Mouse (Mus musculus) brain, embryonic 18.5 days (tissue): ENCODE results near the gene Blmh.
A peak's percentile ranks its signal among the peaks of the same experiment; 100 is the strongest.

ENCODE experiments used
- DNase-seq: peaks from one replicate; pipeline ENCODE4 v3.0.0-alpha.2; 2012; ENCODE audit warnings: low read depth, low spot score

Blmh gene

DNA sequence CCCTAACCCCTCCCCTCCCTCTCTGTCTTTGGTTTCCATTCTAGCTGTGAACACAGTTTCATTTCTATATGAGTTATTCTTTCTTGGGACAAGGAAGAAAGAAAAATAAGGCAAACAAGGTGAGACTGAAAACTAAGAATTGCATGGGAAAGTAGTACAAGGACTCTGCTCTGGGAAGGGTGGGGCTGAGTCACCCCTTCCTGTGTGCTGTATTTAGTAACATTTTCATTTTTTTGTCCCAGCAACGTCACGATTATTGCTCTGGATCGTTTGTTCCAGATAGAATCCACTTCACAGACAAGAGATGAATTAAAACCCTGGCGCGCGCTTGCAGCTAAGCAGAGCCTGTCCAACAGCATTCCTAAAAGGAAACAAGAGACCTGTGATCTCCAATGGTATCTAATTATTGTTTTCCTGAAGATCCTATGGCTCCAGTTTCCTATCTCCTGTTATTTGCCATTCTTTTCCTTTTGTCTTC is at the start of gene Blmh:
TSS of gene Blmh (plus strand) at position 51 of the 478 bp plus-strand sequence.
- no peak for DNase-seq

DNA sequence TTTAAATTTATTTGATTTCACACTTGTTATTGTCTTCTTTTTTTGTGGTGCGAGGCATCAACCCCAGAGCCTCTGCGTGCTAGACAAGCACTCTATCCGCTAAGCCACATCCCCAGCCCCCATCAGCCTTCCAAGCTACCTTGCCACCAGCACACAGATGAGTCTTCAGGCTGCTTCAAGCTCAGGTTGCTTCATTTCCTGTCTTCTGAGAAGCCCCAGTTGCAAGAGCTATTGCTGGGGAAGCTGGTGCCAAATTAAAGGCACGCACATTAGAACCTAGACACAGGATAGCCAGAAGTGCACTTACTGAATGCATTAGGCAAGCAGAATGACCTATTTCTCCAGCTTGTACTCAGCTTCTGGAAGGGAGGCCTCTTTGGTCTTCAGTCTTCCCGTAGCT is 44.8 kb upstream of the Blmh start:
- no peak for DNase-seq

DNA sequence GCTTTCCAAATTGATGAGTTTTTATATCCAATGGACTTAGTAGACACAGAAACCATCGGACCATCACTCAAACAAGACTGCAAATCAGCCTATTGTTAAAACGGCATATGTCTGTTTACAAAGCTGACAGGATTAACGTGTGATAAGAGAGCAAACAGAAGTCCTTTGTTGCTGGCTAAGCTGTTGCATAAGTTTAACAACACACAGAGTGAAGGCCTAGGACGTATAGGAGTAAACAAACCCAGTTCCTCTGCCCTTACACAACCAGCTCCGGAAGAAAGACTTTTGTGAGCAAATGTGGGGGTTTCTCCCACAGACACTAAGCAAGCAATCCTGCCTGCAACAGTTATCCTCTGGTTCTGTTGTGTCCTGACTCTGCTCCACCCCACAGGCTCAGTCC is 40.2 kb upstream of the Blmh start:
- no peak for DNase-seq

DNA sequence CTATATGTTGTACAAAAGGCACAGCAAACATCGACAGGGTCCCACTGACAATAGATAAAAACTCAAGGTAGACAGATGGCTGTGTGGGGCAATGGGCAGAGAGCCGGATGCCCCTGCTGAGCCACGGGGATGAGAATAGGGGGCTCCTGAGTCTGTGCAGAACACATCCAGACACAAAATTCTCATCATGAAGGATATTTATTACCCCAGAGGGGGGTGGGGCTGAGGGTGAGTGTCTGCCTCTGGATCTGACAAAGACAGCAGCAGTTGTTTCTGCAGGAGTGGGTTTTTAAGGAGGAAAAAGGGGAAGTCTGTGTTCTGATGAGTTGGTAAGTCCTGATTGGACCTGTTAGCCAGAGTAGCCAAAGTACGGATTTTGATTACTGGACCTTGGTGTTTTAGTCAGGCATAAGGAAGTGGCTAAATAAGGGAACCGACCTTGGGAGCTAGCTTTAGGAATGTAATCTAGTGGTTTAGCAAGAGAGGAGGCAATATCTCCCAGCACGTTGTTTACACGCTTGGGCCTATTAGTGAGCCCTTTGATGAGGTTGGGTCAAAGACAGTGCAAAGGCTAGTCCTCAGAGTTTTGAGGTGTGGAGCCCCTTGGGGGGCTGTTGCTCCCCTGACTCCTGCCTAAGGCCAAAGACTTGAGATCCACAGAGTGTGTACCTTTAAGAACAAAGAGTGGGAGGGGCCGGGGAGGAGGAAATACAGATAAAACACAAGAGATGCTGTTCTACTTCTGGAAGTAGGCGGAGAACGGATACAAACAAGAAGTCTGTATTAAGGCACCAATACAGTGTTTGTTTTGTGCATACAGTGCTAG is 35.1 kb upstream of the Blmh start:
- DNase-seq = no peak

DNA sequence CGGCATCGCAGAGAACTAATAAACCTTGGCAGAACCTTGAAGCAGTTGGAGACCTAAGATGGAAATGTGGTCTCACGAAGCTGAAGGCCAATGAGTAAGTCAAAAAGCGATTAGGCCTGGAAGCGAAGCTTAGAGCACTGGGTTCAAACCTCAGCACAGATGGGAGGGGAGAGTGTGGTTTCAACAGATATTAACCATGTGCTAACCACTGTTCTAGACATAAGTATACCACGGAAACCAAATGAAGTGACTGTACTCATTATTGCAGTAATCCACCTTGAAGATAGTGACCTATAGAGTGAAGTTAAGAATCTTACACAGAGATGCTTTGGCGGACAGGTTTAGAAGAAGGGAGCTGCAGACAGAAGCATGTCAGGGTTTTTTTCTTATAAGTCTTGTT is 33.4 kb upstream of the Blmh start:
- no peak for DNase-seq

DNA sequence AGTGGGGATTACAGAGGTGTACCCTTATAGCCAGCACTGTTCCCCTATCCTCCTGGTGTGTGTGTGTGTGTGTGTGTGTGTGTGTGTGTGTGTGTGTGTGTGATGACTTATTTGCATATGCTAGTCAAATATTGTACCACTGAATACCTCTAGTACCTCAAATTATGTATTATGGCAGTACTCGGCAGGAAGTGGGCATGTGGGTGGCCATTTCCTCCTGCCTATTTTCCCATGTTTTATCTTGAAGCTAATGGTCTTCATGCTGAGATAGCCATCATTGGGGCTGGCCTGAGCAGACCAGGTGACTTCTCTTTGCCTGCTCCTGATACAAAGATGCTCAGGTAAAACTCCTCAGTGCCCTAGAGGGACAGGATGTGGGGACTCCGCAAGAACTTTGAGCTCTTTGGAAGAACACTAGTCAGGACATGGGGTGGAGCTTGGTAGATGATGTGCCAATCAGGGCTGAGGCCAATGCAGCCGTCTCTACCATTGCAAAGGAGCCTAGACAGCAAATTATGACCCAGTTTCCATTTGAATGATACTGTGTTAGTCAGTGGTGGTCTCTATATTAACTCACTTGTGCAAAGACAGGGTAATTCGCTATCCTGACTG is 32.8 kb upstream of the Blmh start:
- DNase-seq = no peak

DNA sequence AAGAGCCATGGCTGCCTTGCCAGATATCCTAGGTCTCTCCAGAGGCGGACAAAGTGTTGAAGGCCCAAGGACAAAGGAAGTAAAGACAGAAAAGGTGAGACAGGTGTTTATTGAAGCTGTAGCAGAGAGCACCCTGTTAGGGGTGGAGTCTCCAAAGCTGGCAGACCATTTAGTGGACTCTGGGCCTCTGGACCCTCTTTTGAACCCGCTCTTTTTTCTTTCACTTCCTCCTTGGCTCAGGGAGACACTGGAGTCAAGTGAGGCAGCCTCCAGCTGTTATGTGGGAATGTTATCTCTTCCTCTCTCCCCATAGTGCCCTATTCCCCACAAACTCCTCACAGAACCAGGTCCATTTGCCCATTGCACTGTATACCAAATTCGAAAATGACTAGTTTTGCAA is 31.6 kb upstream of the Blmh start:
- no peak for DNase-seq

DNA sequence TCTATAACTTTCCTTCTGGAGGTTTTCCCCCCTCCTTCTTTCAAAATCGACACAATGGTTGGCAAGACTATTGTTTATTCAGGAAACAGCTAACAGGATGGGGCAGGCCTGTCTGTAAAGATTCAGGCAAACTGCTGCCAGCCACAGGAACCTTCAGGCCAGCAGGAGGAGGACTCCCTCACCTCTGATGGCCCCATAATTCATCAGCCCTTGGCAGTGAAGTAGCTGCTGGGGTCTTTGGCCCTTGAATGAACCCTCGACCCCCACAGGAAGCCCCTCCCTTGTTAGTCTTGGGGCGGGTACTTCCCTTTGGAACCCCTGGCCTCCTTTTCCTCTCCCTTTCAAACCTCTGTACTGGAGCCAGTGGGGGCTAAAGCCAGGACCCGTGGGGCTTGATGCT is 31.0 kb upstream of the Blmh start:
- no peak for DNase-seq

DNA sequence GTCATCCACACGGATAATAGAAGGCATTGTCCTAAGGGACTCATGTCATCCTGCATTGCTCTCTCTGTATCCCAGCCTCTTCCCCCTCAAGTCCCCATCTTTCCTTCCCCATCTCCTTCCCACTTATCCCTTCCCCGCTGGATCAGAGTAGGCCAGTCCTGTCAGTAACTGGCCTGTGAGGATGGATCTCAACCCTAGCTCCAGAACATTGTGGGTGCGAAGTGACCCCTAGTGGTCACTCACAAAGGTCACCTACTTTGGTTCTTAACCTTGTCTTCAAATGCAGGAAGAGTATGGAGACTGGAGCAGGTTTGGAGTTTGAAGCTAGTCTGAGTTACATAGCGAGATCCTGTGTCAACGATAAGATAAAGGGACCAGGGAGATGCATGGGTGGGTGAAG is 30.4 kb upstream of the Blmh start:
- no peak for DNase-seq

DNA sequence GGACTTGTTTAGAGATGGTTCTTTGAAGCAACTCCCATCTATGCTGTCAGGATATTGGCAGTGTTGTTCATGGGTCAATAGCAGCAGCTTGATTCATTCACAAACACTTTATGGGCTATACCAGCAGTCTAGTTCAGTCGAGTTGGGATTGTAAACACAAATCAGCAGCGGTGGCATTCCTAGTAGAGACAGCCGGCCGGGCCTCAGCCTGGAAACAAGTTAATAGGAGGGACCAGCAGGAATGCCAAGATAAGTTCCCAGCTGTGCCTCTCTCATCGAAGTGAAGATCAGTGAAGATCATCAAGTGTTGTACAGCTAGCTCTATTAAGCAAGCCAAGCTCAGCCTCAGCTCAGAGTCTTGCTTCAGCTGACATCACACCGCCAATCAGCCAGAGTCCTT is 28.2 kb upstream of the Blmh start:
- no peak for DNase-seq

DNA sequence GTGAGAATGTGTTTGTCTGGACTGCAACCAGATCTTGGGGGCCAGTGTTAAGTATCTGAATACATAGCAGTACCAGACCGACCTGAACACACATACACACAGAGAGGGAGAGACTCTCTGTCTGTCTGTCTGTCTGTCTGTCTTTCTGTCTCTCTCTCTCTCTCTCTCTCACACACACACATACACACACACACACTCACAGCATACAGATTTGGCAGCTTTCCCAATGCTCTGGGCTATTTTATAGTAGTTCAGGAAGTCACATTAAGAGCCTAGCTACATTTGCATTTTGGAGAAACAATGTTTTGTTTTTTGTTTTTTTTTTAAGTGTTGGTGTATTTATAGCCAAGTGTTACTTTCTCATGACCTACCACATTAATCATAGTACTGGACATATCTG is 27.5 kb upstream of the Blmh start:
- DNase-seq = no peak

DNA sequence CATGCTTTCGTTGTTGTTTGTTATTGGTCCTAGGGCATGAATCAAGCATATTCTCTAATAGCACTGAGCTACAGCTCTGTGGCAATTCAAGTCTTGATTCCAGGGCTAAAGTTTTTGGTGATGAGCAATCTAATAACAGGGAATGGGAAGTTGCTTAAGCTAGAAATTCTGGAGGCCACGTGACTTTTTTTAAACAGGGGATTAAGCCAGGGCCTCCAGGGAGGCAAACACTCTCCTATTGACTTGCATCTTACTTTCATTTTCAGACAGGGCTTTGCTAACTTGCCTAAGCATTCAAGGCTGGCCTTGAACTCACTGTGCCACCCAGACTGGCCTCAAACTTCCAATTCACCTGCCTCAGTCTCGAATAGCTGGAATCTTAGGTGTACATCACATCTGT is 26.7 kb upstream of the Blmh start:
- no peak for DNase-seq

DNA sequence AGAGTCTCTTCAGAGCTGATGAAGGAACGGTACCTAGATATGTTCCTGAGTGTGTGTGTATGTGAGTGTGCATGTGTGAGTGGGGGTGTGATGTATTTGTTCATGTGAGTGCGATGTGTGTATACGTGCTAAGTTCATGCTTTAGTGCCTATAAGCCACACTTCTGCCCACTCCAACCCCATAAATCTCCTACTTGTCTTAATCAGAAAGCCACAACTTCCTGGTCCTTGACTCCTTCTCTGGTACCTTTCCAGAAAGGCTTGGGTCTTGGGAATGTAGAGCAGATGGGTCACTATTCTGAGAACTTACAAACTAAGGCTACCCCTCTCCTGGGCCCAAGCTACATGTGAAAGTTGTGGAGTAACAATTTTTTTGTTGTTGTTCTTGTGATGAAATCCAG is 25.9 kb upstream of the Blmh start:
- no peak for DNase-seq

DNA sequence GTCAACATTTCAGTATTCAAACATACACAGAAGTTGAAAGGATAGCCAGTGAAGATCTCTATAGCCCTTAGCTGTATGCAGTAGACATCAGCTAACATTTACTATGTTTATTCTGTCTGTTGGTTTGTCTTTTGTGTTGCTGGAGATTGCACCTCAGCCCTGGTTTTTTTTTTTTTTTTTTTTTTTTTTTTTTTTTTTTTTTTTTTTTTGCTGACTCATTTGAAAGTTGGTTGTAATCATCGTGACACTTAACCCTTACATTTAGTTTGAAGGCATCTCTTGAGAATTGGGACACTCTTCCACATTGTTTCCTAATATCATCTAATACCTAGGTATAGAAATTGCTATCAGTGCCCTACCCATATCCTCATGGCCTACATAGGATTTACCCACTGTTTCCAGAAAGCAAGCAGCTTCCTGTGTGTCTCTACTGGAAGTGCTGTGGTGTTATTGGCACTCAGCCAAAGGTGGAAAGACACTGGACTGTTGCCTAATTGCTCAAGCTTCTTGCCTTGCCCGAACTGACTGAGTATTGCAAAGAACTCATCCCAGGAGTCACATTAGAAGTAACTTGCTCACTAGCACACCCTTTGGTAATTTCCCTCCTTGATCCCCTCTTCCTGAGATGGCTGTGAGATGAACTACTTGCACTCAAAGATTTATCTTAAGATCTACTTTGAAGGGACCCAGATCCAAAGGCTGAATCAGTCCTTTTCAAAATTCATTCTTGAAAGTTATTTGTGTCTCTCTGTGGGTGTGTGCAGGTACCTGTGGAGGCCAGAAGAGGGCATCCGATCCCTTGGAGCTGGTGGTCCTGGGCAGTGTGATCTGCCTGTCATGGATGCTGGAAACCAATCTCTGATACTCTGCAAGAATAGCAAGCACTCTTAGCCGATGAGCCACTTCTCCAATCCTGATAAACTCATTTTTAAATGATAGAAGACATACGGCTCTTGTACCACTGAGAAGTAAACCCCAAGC is 24.6 kb upstream of the Blmh start:
- no peak for DNase-seq

DNA sequence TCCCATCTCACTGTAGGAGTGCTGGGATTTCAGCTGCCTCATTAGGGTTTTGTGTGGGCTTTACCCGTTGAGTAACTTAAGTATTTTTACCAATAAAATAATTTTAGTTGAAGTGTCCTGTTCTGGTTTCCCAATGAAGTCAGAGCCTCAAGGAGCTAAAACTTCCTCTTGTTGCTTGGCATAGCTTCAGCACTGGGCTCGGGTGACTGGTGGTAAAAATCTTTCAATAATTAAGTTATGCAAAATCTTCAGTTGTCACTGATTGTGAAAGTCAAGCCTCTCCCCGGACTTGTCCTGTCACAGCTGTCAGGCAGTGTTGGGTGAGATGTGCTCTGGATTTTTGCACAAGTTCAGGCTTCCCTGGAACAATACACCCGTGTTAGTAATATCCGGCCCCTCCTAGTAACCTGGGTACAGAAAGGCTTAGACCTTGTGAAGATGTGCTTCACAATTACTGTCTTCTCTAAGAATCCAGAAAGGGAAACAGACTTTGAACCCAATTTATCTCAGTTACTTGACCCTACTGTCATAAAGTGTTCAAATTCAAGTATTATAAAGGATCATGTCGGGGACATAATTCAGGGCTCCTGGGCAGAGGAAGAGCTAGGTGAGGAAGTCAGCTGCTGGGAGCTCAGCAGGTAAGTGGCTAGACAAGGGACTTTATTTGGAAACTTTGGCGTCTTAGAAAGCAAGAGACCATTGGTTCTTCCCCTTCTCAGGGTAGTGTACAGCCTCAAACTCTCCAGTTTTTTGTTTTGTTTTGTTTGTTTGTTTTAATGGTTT is 22.8 kb upstream of the Blmh start, which contains the start of gene Tmigd1:
TSS of gene Tmigd1 (plus strand) at position 581 of the 783 bp plus-strand sequence.
- DNase-seq = no peak

DNA sequence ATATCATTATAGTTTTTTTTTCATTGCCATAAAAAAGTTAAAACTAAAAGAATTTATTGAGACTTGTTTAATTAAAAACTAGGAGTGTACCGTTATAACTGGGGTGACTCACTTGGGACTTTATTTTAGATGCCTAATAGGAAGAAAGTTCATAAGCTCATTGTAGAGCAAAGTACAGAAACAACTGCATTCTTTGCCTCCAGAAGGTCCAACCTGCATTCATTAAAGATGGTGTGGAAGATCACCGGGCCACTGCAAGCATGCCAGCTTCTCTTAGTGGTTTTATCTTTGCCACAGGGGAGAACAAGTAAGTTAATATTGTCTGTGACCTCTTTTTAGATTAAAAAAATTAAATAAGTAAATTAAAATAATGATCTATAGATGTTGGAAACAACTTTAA is 20.3 kb upstream of the Blmh start:
- no peak for DNase-seq

DNA sequence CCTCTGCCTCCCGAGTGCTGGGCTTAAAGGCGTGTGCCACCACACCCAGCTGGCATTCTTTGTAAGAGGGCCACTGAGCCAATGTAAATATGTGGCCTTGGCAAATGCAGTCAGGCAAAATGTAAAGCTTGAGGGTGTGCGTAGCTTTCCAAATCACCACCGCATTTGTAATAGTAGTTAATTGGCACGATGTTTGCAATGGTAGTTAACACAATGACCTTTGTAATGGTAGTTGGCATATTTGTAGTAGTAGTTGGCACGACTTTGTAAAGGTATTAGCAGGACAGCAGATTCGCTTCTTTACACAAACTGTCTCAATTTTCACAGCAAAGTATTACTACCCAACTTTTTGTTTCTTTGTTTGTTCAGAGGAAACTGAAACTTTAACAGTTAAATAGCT is 16.0 kb upstream of the Blmh start:
- DNase-seq = no peak

DNA sequence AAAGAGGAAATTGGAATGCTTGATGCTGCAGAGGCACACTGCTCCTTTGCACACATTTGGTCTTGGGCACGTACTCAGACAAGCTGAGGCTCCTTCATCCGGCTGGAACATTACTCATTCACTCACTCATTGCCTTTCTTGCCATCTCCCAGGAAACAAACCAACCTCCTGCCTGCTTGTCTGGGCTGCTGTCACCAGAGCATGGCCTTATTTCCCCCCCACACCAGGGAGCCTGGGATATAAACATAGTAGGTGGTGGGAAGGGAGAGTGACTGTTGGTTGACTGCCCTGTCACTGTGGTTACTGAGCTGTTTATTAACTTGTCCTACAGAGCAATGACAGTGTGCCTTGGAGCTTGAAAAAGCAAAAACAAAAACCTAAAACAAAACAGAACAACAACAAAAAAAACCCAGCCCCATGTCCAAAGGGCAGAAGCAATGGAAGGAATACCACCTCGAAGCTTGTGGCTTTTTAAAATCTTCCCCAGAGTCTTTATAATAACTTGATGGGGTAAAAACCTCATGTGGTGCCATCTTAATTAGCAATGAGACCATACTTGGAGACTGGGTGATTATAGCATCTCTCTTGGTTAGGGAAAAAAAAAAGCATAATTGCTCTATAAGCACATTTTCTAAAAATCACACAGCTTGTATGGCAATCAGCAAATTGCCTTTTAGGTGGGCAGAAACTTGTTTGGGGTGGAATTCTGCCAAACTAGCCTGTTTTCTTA is 13.1 kb upstream of the Blmh start:
- DNase-seq = peak; percentile 28

DNA sequence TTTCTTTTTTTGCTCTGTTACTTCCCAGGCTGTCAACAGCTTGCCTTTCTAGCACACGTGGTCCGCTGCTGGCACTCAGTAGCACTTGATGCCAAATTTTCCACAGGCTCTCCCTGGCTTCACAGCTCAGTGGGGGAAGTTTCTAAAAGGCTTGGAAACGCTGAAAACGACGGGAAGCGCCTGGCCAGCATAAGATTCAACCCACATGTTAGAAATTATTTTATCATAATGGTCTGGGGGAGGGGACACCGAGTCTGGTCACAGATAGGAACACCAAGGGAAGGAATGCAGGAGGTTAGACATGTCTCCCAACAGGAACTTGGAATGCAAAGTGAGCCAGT is 12.6 kb upstream of the Blmh start:
- peak; percentile 72 for DNase-seq

DNA sequence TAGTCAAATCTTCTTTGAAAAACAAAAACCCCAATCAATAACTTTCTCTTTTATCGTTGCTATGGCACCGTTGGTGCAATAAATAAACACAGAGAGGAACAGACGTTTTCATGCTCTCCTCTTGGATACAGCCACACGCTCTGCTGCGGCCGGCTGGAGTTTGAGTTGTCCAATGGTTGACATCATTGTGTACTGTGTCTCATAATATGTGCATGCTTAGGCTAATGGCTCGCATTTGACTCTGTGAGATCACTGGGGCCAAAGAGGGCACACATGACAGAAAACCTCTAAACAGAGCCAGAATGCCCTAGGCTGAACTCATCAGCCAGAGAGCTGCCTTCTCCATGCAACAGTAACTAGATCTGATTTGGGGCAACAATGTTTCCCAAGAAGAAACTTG is 10.2 kb upstream of the Blmh start:
- DNase-seq = no peak
